Mouse (Mus musculus) liver, adult 2 months (tissue): ENCODE data around the gene Wnt2b. TPM values are rescaled to one million over a fixed set of nuclear protein-coding genes. Genes with fewer than 3 reads are reported as not detected.

Source experiments
- DNase-seq: peaks from one replicate; pipeline ENCODE4 v3.0.0-alpha.2; 2011; ENCODE audit warnings: low read depth, low spot score; ENCODE audit errors: extremely low read depth
- H3K27ac ChIP-seq: fragments of 200-500 bp; replicated peaks from 2 replicates; pipeline ENCODE4 v1.5.1; 2012; ENCODE audit warnings: low read depth, mild to moderate bottlenecking, control low read depth, inconsistent platforms, low read length; ENCODE audit not compliant: insufficient read depth
- H3K27me3 ChIP-seq: fragments of 200-500 bp; 2 replicates; pipeline ENCODE4 v1.6.1; 2012; ENCODE audit warnings: mild to moderate bottlenecking, moderate library complexity, low read length, inconsistent platforms; ENCODE audit not compliant: control insufficient read depth, insufficient read depth
- H3K36me3 ChIP-seq: fragments of 200-500 bp; 2 replicates; pipeline ENCODE4 v1.6.1; 2012; ENCODE audit warnings: low read length, inconsistent platforms; ENCODE audit not compliant: control insufficient read depth, insufficient read depth
- H3K4me1 ChIP-seq: fragments of 200-500 bp; 2 replicates; pipeline ENCODE4 v1.6.1; 2011; ENCODE audit warnings: low read length; ENCODE audit not compliant: control insufficient read depth, insufficient read depth
- H3K4me3 ChIP-seq: fragments of 200-500 bp; 2 replicates; pipeline ENCODE4 v1.5.1; 2011; ENCODE audit warnings: low read depth, mild to moderate bottlenecking, control low read depth, low read length, moderate library complexity; ENCODE audit not compliant: insufficient read depth
- H3K79me2 ChIP-seq: fragments of 200-500 bp; 2 replicates; pipeline ENCODE4 v1.6.1; 2012; ENCODE audit warnings: inconsistent platforms, mild to moderate bottlenecking, low read length, moderate library complexity; ENCODE audit not compliant: control insufficient read depth, insufficient read depth
- H3K9ac ChIP-seq: fragments of 200-500 bp; 2 replicates; pipeline ENCODE4 v1.6.1; 2012; ENCODE audit warnings: low read depth, mild to moderate bottlenecking, control low read depth, inconsistent platforms, low read length
- CTCF ChIP-seq: fragments of 200-500 bp; IDR thresholded peaks from 2 replicates; pipeline ENCODE4 v1.5.1; 2011; ENCODE audit warnings: low read depth, low read length, control low read depth
- POLR2A ChIP-seq: fragments of 200-500 bp; IDR thresholded peaks from 2 replicates; pipeline ENCODE4 v1.6.1; 2011; ENCODE audit warnings: low read length, control low read depth; ENCODE audit not compliant: insufficient read depth; ENCODE audit errors: extremely low read depth
- WGBS: fragments of 180-500 bp; shearing (Covaris S2); methylation state at CpG from one replicate; pipeline ENCODE4 v1.1.7; 2018; 5-methylcytosine and 5-hydroxymethylcytosine counted together
- polyA plus RNA-seq: library from polyadenylated mRNA; depleted of rRNA; stranded (reverse); fragments of >200 nt; gene quantifications from 2 replicates; pipeline ENCODE4 v1.2.3, GENCODE M21; 2012; rRNA removed
- total RNA-seq: library from RNA; depleted of rRNA; stranded (reverse); fragments of >200 nt; gene quantifications from 2 replicates; pipeline ENCODE4 v1.2.3, GENCODE M21; 2014; rRNA removed

Wnt2b gene
- 0.09 and 0.20 TPM in 2 replicates for total RNA-seq
- polyA plus RNA-seq = 0.11 and 0.25 TPM in 2 replicates

DNA sequence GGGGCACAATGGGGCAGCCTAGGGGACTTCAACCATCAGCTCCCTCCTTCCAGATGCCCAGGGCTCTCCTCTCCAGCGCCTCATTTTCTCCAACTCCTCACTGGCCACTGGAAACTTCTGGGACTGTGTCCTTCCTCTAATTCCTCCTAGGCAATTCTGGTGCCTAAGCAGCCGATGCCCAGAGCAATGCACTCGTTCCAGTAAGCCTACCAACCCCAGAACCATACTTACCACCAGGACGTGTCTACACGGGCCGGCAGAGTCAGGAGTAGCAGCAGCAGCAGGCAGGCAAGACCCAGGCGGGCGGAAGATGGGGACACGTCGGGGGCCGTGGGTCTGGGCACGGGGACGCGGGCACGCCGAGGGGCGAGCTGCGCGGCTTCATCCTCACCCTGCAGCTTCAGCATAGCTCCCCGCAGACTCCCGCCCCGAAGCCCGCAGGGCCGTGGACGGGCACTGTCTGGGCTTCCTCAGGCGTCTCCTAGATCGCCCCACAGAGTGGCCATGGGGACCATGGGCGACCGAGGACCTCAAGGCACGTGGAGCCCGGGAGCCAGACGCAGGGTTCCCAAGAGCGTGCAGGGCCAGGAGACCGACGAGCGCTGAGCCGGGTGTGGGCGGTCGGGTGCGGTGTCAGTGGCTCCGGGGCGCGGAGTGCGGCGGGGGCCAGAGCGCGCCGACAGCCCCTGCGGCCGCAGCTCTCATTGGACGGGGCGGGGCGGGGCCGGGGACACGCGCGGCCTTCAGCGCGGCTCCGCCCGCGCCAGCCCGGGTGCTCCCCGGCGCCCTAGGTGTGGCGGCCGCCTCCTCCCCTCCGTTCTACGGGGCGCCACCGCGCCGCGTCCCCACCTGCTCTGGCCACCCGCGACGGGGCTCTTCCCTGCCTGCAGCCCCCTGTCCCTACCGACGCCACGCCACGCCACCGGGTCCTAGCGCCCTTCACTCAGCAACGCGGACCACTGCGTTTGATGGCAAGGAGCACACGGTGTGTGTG lies at the start of gene Wnt2b:
Wnt2b (minus strand) TSS at position 856 of the 994 bp plus-strand sequence.
- Histone ChIP-seq H3K4me3 (peak within 1 kb of the TSS; percentile 45; the same call in 1 of the 2 replicates), H3K9ac (peak within 1 kb of the TSS; percentile 30; the same call in 1 of the 2 replicates), H3K36me3 (no peaks in the 10 kb centered on the region), H3K4me1 (peaks cover 2% of the 10 kb centered on the region; the same call in 1 of the 2 replicates), H3K79me2 (no peaks in the 10 kb centered on the region), H3K27me3 (peaks cover 16% of the 10 kb centered on the region), H3K27ac (no peak within 1 kb of the TSS)
- DNase-seq = no peak
- WGBS = 4% methylated on average over 64 of the region's 87 CpGs
- TF ChIP-seq CTCF = no peak
- TF ChIP-seq POLR2A = no peak

DNA sequence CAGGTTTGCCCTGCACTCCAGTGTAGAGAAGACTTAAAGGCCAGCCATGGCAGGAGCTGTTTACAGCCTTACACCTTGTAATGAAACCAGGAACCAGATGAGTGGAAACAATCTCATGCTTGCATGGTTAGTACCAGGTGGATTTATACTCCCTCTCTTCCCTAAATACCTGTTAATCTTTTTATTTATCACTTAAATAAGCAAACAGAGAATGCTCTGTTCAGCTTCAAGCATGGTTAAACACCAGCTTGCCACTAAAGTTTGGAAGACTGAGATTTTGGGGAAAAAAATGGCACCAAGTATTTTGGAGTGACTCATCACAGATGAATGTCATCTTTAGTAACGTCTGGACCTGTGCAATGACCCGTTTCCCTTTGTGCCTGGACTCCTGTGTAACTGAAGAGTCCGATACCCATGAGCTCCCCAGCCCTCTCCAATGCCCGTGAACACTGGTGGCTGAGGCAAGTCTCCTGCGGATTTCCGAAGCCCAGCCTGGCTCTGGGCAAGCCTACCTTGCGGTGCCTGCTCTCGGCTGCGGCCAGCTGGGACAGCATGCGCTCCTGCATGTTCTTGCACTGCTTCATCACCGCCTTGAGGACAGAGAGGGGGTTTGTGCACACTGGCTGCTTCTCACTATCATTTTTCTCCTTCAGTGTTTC lies 49.1 kb upstream of the Wnt2b start:
- no peak for TF ChIP-seq POLR2A
- 96% methylated on average over 11 of the region's 11 CpGs for WGBS

DNA sequence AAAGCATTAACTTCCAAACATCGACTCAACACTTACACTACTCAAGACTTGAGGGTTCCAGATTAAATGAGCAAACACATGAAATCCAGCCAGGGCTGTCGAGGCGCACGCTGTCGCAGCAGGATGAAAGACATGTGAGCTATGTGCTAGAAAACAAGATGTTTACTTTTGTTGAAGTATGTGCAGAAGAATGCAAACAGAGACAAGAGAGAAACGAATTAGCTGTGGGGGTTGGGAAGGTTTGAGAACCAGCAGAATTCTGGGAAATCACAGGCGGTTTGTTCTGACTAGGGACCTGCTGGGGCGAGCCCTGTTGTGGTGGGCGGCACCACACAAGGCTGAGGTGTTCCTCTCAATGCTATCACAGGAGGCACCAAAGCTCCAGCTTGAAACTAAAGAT lies 46.3 kb upstream of the Wnt2b start:
- 56% methylated on average over 9 of the region's 9 CpGs for WGBS
- no peak overlapping the region for H3K27ac ChIP-seq
- TF ChIP-seq POLR2A (no peak), CTCF (no peak)

More for the DNA sequence above, 49.1 kb upstream of the Wnt2b start:
- Histone ChIP-seq H3K9ac (no peak overlapping the region), H3K36me3 (peaks cover 9% of the 10 kb centered on the region; the same call in 1 of the 2 replicates), H3K27me3 (no peaks in the 10 kb centered on the region), H3K4me1 (no peaks in the 10 kb centered on the region), H3K4me3 (no peak overlapping the region), H3K79me2 (no peaks in the 10 kb centered on the region), H3K27ac (no peak overlapping the region)
- DNase-seq = no peak

DNA sequence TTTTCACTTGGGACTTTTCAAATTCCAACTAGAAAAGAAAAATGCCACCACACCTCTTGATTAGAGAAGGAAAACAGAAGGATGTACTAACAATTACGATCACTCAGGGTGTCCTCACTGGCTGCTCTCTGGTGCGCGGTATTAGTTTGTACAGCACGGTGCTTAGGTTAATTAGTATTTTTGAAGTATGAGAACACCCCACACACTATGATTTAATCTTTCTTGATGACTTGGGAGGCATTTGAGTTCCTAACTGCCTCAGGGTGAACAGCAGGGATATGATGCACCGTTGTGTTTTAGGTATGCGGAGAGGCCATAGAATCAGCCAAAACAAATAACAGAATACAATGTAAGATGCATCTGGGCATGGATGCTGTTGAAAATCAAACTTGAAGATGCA lies 44.4 kb upstream of the Wnt2b start:
- Histone ChIP-seq H3K9ac (no peak overlapping the region), H3K27me3 (no peaks in the 10 kb centered on the region), H3K4me3 (no peak overlapping the region), H3K27ac (no peak overlapping the region), H3K79me2 (no peaks in the 10 kb centered on the region), H3K4me1 (no peaks in the 10 kb centered on the region), H3K36me3 (peaks cover 11% of the 10 kb centered on the region; the same call in 1 of the 2 replicates)
- no peak for DNase-seq
- WGBS = 95% methylated on average over 6 of the region's 6 CpGs
- TF ChIP-seq POLR2A = no peak
- no peak for TF ChIP-seq CTCF

More for the DNA sequence above, 46.3 kb upstream of the Wnt2b start:
- no peaks in the 10 kb centered on the region for H3K27me3 ChIP-seq
- no peaks in the 10 kb centered on the region for H3K79me2 ChIP-seq
- no peak for DNase-seq
- H3K36me3 ChIP-seq = peaks cover 11% of the 10 kb centered on the region; the same call in 1 of the 2 replicates
- no peaks in the 10 kb centered on the region for H3K4me1 ChIP-seq
- H3K4me3 ChIP-seq = no peak overlapping the region
- no peak overlapping the region for H3K9ac ChIP-seq

DNA sequence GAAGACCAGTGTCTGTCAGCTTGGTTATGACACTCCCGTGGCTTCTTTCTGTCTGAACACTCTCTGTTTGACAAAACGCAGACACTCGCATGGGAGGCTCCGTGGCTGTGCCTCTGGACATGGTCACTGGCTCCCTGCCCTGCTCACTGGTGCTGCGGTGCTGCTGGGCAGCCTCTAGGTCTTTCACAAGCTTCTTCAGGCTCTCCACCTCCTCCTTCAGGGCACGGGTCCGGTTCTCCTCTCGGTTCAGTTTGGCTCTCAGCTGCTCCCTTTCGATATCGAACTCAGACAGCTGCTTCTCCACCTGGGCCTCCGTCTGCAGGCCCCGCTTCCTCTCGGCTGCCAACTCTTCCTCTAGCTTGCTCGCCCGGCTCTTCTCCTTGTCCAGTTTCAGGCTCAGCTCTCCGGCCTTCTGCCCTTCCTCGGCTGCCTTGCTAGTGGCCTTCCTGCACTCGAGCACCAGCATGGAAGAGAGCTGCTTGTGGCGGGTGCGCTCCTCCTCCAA lies 43.9 kb upstream of the Wnt2b start:
- Histone ChIP-seq H3K36me3 (peaks cover 11% of the 10 kb centered on the region; the same call in 1 of the 2 replicates), H3K4me3 (no peak overlapping the region), H3K4me1 (no peaks in the 10 kb centered on the region), H3K27me3 (no peaks in the 10 kb centered on the region), H3K79me2 (no peaks in the 10 kb centered on the region), H3K9ac (no peak overlapping the region), H3K27ac (no peak overlapping the region)
- no peak for DNase-seq
- WGBS = 91% methylated on average over 20 of the region's 20 CpGs
- no peak for TF ChIP-seq CTCF
- no peak for TF ChIP-seq POLR2A
